Mouse (Mus musculus) thymus, adult 2 months (tissue): Measurements from ENCODE around the gene Aff1.

Experiments used
- CTCF ChIP-seq: fragments of 200-500 bp; IDR thresholded peaks from 2 replicates; pipeline ENCODE4 v1.5.1; 2012; ENCODE audit warnings: mild to moderate bottlenecking, control low read depth, low read length, moderate library complexity, borderline replicate concordance; ENCODE audit not compliant: control insufficient read depth, poor library complexity, insufficient read depth; ENCODE audit errors: extremely low read depth
- POLR2A ChIP-seq: fragments of 200-500 bp; IDR thresholded peaks from 2 replicates; pipeline ENCODE4 v1.6.1; 2012; ENCODE audit warnings: mild to moderate bottlenecking, low read length, control low read depth, moderate library complexity; ENCODE audit not compliant: control insufficient read depth, poor library complexity, insufficient read depth; ENCODE audit errors: extremely low read depth

- TF ChIP-seq CTCF, result no peak
- TF ChIP-seq POLR2A, result no peak
Measured at GRCm38 (mm10) chr5:103691171-103691570, 1.0 kb upstream of the Aff1 start.
